Mouse (Mus musculus) gastrocnemius, postnatal 4 days (tissue): ENCODE results near the gene Eef1a1. TPM values are rescaled to one million over a fixed set of nuclear protein-coding genes. Genes with fewer than 3 reads are reported as not detected.

Source experiments
- DNase-seq, 2 experiments: peaks; one replicate each; pipeline ENCODE4 v3.0.0; 2021 to 2022; ENCODE audit warnings: low spot score in 2 of 2, mixed read lengths in 2 of 2
- total RNA-seq, 2 experiments: library from RNA; stranded (reverse); gene quantifications; 2 replicates each; pipeline ENCODE4 v1.2.3; 2021

The Eef1a1 gene
- total RNA-seq, 2 experiments from 2014 or later: 5,472 to 6,062 TPM

- no peak for DNase-seq
Observed at GRCm38 (mm10) chr9:78477021-78477551, 11.9 kb downstream of the Eef1a1 start.

GRCm38 (mm10) chr9:78476531-78477020, 12.4 kb downstream of the Eef1a1 start:
- no peak for DNase-seq

GRCm38 (mm10) chr9:78475873-78476272, 13.1 kb downstream of the Eef1a1 start:
- DNase-seq: no peak

- DNase-seq: no peak
Observed at GRCm38 (mm10) chr9:78475383-78475780, 13.6 kb downstream of the Eef1a1 start.

GRCm38 (mm10) chr9:78474771-78475382, 14.1 kb downstream of the Eef1a1 start:
- no peak for DNase-seq

GRCm38 (mm10) chr9:78474270-78474669, 14.7 kb downstream of the Eef1a1 start:
- DNase-seq: no peak

- DNase-seq: no peak
Observed at GRCm38 (mm10) chr9:78473588-78473987, 15.4 kb downstream of the Eef1a1 start.

- DNase-seq: no peak
Observed at GRCm38 (mm10) chr9:78465725-78466124, 23.2 kb downstream of the Eef1a1 start.

- DNase-seq: no peak
Observed at GRCm38 (mm10) chr9:78463337-78463736, 25.6 kb downstream of the Eef1a1 start.

GRCm38 (mm10) chr9:78457026-78457425, 31.9 kb downstream of the Eef1a1 start:
- no peak for DNase-seq

GRCm38 (mm10) chr9:78451382-78451781, 37.6 kb downstream of the Eef1a1 start:
- DNase-seq: no peak

GRCm38 (mm10) chr9:78450404-78450803, 38.5 kb downstream of the Eef1a1 start:
- DNase-seq: no peak

GRCm38 (mm10) chr9:78447973-78448873, 40.7 kb downstream of the Eef1a1 start, which contains the start of the genes Mto1 and Gm17324:
Mto1 (plus strand) TSS chr9:78448208.
Gm17324 (minus strand) TSS chr9:78448786.
- DNase-seq: peak; percentile 81 to 91

- no peak for DNase-seq
Observed at GRCm38 (mm10) chr9:78447606-78447972, 41.4 kb downstream of the Eef1a1 start.

GRCm38 (mm10) chr9:78442579-78443392, 46.2 kb downstream of the Eef1a1 start, which contains the start of gene Cgas:
Cgas (minus strand) TSS chr9:78443237.
- peak; percentile 19 to 61 for DNase-seq

- DNase-seq: no peak
Observed at GRCm38 (mm10) chr9:78442237-78442578, 46.7 kb downstream of the Eef1a1 start.

GRCm38 (mm10) chr9:78439426-78439825, 49.5 kb downstream of the Eef1a1 start:
- DNase-seq: no peak

- DNase-seq: no peak
Observed at GRCm38 (mm10) chr9:78432471-78432870, 56.5 kb downstream of the Eef1a1 start.

- DNase-seq: no peak
Observed at GRCm38 (mm10) chr9:78430486-78430885, 58.5 kb downstream of the Eef1a1 start.

GRCm38 (mm10) chr9:78429551-78429950, 59.4 kb downstream of the Eef1a1 start:
- DNase-seq: no peak

GRCm38 (mm10) chr9:78428870-78429432, 60.0 kb downstream of the Eef1a1 start:
- DNase-seq: no peak
